Mouse (Mus musculus) embryo, embryonic 9.5 days (tissue): ENCODE results near the gene Gm49601.
A peak's percentile ranks its signal among the peaks of the same experiment; 100 is the strongest.

Source experiments
- DNase-seq: peaks from one replicate; pipeline ENCODE4 v3.0.0-alpha.2; 2017; ENCODE audit errors: extremely low spot score

The Gm49601 gene

DNA sequence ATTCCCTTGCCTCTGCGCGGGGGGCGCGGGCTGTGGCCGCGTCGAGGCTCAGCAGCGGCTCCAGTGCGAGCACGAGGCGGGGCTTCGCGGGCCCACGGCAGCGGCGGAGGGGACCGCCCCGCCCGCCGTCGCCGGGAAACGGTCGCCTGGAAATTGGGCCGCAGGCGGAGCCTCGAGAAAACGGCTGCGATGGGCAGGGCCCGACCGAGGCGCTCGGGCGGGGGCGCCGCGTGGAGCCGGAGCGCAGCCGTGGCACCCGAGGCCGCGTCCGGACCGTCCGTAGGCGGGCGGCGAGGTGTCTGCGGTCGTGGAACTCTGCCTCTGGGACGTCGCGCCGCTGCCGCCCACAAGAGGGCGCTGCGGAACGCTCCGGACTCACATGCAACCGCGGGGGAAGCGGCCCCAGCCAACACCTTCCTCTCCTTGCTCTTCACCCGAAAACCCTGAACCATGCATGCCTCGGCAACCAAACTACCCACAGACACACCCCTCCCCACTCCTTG lies at the start of gene Gm49601:
TSS of gene Gm49601 (minus strand) at position 52 of the 503 bp plus-strand sequence.
- peak; percentile 82 for DNase-seq

GRCm38 (mm10) chr16:18673005-18673404 lies 46.8 kb upstream of the Gm49601 start:
- DNase-seq = no peak

DNA sequence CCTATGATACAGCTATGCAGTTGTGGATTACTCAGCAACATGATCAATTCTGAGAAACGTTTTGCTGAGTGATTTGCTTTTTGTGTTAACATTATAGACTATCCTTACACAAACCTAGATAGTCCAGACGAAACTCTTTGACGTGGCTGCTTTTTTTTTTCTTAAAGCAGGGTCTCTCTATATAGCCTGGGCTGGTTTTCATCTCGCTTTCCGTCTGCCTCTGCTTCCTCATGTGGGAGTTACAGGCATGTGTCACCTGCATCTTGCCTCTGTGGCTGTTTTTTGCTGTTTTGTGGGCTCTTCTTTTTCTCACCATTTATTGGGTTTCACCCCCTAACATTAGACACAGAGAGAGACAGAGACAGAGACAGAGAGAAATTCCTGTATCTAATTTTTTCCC lies 45.8 kb upstream of the Gm49601 start:
- DNase-seq = no peak

- no peak for DNase-seq
These were observed 43.7 kb upstream of the Gm49601 start for GRCm38 (mm10) chr16:18669914-18670313.

DNA sequence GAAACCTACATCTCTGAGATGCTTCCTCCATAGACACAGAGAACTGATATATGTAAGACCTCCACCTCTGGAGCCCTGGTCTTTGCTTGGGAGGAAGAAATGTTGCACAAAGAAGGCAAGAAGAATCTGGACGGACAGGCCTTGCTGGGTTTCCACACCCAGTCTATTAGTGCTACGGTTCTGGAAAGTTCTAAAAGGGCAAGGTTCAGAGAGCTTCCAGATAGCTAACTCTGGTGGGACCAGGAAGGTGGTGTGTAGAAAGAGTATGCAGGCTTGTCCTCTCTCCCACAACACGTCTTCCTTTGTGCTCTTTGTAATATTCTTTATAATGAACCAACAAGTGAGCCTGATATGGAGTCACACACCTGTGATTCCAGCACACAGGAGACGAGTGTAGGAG lies 32.4 kb upstream of the Gm49601 start:
- no peak for DNase-seq

- DNase-seq = no peak
These were observed 29.3 kb upstream of the Gm49601 start for GRCm38 (mm10) chr16:18655372-18656098.

DNA sequence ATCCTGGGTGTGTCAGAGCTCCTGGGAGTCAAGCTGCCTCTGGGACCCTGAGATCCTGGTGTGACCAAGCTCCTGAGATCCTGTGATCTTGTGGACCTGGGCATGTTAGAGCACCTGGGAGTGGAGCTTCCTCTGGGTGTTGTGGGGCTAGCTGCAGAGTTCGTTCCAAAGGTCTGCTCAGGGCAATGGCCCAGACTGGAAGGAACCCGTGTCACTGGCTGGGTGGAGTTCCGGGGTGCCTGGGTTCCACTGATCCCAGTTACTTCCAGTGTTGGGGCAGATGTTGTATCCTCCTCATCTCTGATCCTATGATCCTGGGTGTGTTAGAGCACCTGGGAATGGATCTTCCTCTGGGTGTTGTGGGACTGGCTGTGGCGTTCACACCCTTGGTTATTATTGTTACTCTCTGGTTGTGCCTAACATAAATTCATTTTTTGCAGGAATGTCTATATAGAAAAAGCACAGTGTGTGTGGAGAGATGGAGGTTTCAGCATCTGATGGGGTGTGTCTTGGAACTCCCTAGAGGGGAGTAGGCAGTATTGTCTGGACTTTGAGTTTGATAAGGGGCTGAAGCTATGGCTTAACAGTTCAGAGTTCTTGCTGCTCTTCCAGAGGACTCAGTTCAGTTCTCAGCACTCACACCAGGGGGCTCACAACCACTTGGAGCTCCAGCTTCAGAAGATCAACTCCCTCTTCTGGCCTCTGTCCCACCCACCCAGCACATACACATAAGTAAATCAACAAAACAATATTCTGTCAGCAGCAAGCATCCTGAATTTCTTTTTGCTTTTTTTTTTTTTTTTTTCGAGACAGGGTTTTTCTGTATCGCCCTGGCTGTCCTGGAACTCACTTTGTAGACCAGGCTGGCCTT lies 27.3 kb upstream of the Gm49601 start:
- no peak for DNase-seq

DNA sequence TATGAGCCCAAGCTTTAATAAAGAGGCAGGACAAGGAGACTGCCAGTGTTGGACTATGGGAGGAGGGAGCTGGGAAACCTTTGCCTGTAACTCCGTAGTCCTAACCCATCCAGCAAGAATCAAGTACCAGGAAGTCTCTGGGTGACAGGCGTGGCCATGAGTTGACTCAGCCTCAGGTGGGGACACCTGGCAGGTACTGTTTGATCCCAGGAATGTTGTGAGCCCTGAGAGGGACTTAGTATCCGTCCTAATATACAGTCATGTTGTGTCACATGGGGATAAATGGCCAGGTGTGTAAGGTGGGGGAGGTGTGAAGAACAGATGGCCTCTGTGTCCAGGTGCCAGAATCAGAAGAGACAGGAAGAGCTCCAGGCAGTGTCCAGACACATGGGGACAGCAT lies 22.9 kb upstream of the Gm49601 start:
- DNase-seq = no peak

GRCm38 (mm10) chr16:18645329-18645728 lies 19.1 kb upstream of the Gm49601 start:
- no peak for DNase-seq

DNA sequence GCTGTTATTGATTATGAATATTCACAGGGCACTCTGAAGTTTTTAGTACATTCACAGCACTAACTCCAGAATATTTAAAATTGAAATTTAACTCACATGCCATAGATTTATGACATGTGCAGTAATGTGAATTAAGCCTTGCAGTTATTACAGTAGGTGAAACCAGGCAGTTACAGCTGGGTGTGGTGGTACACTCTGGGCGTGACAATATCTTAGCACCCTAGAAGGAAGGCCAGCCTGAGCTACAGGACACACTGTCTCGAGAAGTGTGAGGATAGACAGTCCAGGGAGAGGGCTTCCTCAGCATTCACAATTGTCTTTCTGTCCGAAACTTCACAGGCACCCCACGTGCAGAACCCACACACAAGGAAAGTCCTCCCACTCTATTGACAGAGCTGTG lies 18.3 kb upstream of the Gm49601 start:
- no peak for DNase-seq

GRCm38 (mm10) chr16:18643406-18643998 lies 17.3 kb upstream of the Gm49601 start:
- no peak for DNase-seq

GRCm38 (mm10) chr16:18642897-18643296 lies 16.7 kb upstream of the Gm49601 start:
- DNase-seq = no peak

DNA sequence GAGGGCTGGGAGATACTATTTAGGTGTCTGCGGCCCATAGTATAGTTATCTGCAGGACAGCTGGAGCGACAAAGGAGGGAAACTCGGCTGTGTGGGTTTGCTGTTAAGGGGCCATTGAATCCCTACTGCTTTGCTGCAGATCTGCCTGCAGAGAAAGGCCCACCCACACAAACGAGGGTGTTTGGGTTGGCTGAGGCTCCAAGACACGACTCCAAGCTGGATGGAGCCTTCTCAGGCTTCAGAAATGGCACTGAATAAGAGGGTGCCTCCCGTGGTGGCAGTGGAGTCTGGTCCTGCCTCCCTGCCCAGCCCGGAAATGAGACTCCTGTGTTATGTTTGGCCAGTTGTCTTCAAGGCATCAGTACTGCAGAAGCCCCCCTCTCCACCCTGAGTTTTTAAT lies 16.1 kb upstream of the Gm49601 start:
- no peak for DNase-seq

- no peak for DNase-seq
These were observed 13.2 kb upstream of the Gm49601 start for GRCm38 (mm10) chr16:18639382-18639929.

- DNase-seq = no peak
These were observed 12.2 kb upstream of the Gm49601 start for GRCm38 (mm10) chr16:18638396-18638795.

GRCm38 (mm10) chr16:18636804-18637203 lies 10.6 kb upstream of the Gm49601 start:
- DNase-seq = no peak

DNA sequence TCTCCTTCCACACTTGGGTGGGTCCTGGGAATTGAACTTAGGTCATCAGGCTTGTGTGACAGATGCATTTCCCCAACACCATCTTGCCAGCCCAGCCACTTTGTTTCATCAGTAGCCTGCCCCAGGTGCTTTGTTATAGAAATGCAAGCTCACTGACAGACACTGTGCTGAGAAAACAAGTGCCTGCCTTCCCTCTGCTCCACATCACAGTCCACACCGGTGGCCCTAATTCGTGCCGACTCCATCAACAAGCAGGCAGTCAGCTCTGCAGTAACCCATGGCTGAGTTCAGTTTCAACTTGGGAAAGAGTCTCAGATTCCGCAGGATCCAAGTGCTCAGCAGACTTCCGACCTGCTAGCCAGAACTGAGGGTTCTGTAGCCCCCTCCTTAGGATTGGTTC lies 10.2 kb upstream of the Gm49601 start:
- DNase-seq = no peak

DNA sequence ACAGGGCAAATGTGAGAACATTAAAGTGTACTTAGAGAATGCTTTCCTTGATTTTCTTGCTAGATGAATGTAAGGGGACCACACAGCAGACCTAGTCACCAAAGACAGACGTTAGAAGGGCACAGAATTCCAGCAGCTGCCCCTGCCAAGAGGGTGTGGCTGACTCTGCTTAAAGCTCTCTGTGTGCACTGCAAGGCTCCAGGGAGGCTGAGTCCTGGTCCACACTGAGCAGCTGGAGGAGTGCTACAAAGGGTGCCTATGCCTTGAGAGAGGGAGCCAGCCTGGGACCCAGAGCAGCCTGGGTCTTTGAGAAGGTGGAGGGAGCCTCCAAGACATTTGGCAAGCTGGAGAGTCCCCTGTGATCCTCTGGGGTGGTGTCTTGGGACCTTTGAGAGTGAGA lies 7.1 kb upstream of the Gm49601 start:
- DNase-seq = no peak

DNA sequence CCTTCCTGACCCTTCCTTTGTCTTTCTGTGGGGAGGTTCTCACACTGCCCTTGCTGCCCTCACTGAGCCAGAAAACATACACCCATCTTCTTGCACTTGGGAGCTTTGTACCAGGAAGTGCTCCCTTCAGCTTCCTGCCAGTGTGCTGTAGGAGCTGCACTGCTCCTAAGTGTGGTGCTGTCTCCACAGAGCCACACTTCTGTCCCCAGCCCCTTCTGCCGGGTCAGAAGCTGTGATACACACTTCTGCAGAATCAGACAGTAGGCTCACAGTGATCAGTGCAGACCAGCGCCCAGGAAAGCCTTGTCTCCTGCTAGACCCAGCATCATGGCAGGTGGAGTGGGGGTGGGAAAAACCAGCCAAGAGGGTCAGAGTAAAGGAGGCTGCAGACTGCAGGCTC lies 6.6 kb upstream of the Gm49601 start:
- DNase-seq = no peak

DNA sequence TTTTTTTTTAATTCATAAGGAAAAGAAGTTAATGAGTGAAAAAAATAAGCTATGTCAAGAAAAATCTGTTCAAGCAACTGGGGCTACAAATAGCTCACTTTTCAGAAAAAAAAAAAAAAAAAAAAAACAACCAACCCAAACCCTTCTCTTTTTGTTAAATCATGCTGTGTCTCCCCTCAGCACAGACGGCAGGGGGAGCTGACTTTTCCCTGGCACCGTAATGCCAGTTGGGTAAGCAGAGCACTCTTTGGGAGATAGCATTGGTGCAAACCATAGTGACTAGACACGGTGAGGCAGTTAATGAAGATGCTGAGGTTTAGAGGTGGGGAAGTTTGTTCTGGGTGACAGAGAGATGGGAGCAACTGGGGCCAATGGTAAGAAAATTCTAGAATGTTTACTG lies 5.8 kb upstream of the Gm49601 start:
- no peak for DNase-seq

- DNase-seq = no peak
These were observed 4.9 kb upstream of the Gm49601 start for GRCm38 (mm10) chr16:18631141-18631540.

GRCm38 (mm10) chr16:18630291-18630690 lies 4.1 kb upstream of the Gm49601 start:
- DNase-seq = no peak
